Mouse (Mus musculus) myocyte (in vitro differentiated cells): ENCODE results near the gene Kcnd2.

ENCODE experiments used
- E2F4 ChIP-seq: IDR thresholded peaks from one replicate; pipeline ENCODE4 v1.6.1; 2011; ENCODE audit warnings: mild to moderate bottlenecking, control low read depth, moderate library complexity; ENCODE audit not compliant: insufficient read depth
- MAX ChIP-seq: IDR thresholded peaks from one replicate; pipeline ENCODE4 v1.6.1; 2011; ENCODE audit warnings: low read depth, mild to moderate bottlenecking, control low read depth
- MYOD1 ChIP-seq, 3 experiments: IDR thresholded peaks; one replicate each; pipeline ENCODE4 v1.6.1; 2011; ENCODE audit warnings: control low read depth in 2 of 3, low read depth in 2 of 3, mild to moderate bottlenecking in 2 of 3, moderate library complexity in 1 of 3; ENCODE audit not compliant: insufficient read length in 2 of 3, control insufficient read depth in 1 of 3
- POLR2A ChIP-seq: IDR thresholded peaks from one replicate; pipeline ENCODE4 v1.6.1; 2011; ENCODE audit warnings: low read depth, mild to moderate bottlenecking, control low read depth, moderate library complexity; ENCODE audit not compliant: insufficient read length
- POLR2AphosphoS2 ChIP-seq: IDR thresholded peaks from one replicate; pipeline ENCODE4 v1.6.1; 2011; ENCODE audit warnings: low read depth, control low read depth; ENCODE audit not compliant: insufficient read length
- TCF3 ChIP-seq: IDR thresholded peaks from one replicate; pipeline ENCODE4 v1.6.1; 2011; ENCODE audit warnings: low read depth, control low read depth; ENCODE audit not compliant: insufficient read length
- USF1 ChIP-seq: IDR thresholded peaks from one replicate; pipeline ENCODE4 v1.6.1; 2011; ENCODE audit warnings: low read depth, mild to moderate bottlenecking, control low read depth, moderate library complexity

DNA sequence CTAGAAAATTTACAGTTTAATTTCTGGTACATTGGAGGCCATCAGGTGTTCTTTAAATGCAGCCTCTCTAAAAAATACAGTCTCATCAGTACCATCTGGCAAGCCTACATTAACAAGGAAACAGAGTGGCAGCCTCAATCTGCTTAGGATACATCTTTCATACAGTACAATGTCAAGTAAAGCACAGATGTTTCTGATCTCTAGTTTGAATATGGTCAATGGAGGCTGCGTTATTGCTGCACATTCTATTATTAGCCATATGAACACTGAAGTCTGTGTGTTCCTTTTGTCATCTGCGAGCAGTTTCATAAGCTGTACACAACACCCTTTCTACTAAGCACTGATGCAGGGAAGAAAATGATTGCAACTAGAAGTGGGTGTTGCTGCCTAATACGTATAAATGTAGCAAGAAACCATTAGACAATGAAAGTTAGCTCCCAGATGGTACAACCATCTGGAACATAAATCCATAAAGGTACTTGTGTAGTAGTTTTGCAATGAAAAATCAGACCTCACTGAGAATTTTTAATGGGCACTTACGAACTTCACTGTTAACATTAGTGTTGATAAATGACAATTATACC lies 209.0 kb downstream of the Kcnd2 start:
- TF ChIP-seq POLR2A = no peak
- no peak for TF ChIP-seq MAX
- TF ChIP-seq MYOD1 (IDR thresholded peaks at IDR 0.05; ENCODE audit: control insufficient read depth in 1 of 3, insufficient read length in 2 of 3, low read depth in 2 of 3) = no peak
- TF ChIP-seq E2F4 = no peak
- TF ChIP-seq TCF3 = no peak
- no peak for TF ChIP-seq POLR2AphosphoS2
- no peak for TF ChIP-seq USF1
